Mouse (Mus musculus) midbrain, embryonic 10.5 days (tissue): ENCODE data around the gene Asic1. TPM values are rescaled to one million over a fixed set of nuclear protein-coding genes. Genes with fewer than 3 reads are reported as not detected.
A peak's percentile ranks its signal among the peaks of the same experiment; 100 is the strongest.
"Not testable (repeated sequence)": the region's sequence is repeated elsewhere in the genome, so short reads cannot be mapped to it uniquely, and the experiment has no call there.

ENCODE experiments used
- DNase-seq: peaks from one replicate; pipeline ENCODE4 v3.0.0-alpha.2; 2017; ENCODE audit warnings: low spot score
- H3K27ac ChIP-seq: fragments of 300-500 bp; sonication (generic); replicated peaks from 2 replicates; pipeline ENCODE4 v1.5.1; 2016; ENCODE audit warnings: mild to moderate bottlenecking
- H3K27me3 ChIP-seq: fragments of 300-500 bp; sonication (generic); 2 replicates; pipeline ENCODE4 v1.6.1; 2016; ENCODE audit warnings: low read depth, mild to moderate bottlenecking; ENCODE audit not compliant: poor library complexity, severe bottlenecking
- H3K36me3 ChIP-seq: fragments of 300-500 bp; sonication (generic); 2 replicates; pipeline ENCODE4 v1.6.1; 2016; ENCODE audit warnings: mild to moderate bottlenecking, moderate library complexity
- H3K4me1 ChIP-seq: fragments of 300-500 bp; sonication (generic); 2 replicates; pipeline ENCODE4 v1.6.1; 2016
- H3K4me3 ChIP-seq: fragments of 300-500 bp; sonication (generic); 2 replicates; pipeline ENCODE4 v1.5.1; 2016; ENCODE audit warnings: mild to moderate bottlenecking, moderate library complexity
- H3K9me3 ChIP-seq: fragments of 300-500 bp; sonication (generic); replicated peaks from 2 replicates; pipeline ENCODE4 v1.6.1; 2016; ENCODE audit warnings: mild to moderate bottlenecking
- WGBS: fragments of 180-500 bp; shearing (Covaris S2); methylation state at CpG from one replicate; pipeline ENCODE4 v1.1.7; 2016; 5-methylcytosine and 5-hydroxymethylcytosine counted together
- polyA plus RNA-seq: library from polyadenylated mRNA; unstranded; fragments of >200 nt; fragmentation: Nextera tagmentation; extraction: Ambion mirVana; gene quantifications from 2 replicates; pipeline ENCODE4 v1.2.1, GENCODE M21; 2016

The Asic1 gene
- polyA plus RNA-seq, 1 experiment from 2014 or later = 6.0 TPM

DNA sequence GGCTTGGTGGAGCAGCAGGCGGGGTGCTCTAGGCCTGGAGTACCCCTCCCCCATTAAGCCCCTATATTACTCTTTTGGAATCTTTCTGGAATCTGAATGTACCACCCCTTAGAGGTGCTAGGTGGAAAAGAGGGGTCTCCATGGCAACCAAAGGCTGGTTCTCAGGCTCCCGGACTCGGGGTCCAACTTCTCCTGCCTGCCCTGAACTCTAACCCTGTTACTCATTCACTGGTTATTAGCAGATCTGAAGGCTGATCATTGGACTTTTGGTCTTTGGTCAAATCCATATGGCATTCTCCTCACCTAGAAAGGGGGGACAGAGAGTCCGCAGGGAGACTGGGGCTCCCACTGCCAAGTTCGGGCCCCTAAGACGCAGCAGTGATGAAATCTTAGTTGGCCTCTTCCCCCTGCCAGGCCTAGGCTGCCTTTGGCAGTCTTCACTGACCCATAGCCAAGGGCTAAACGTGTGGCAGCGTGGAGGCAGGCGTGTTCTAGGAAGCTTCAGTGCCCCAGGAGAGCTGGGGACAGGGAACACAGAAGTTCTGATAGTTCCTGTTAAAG lies 48.4 kb downstream of the Asic1 start:
- Histone ChIP-seq H3K4me3 (no peak overlapping the region), H3K4me1 (peaks cover 60% of the 10 kb centered on the region), H3K9me3 (no peaks in the 10 kb centered on the region), H3K36me3 (peaks cover 91% of the 10 kb centered on the region), H3K27me3 (no peaks in the 10 kb centered on the region), H3K27ac (no peak overlapping the region)
- 88% methylated on average over 9 of the region's 9 CpGs for WGBS
- no peak for DNase-seq

DNA sequence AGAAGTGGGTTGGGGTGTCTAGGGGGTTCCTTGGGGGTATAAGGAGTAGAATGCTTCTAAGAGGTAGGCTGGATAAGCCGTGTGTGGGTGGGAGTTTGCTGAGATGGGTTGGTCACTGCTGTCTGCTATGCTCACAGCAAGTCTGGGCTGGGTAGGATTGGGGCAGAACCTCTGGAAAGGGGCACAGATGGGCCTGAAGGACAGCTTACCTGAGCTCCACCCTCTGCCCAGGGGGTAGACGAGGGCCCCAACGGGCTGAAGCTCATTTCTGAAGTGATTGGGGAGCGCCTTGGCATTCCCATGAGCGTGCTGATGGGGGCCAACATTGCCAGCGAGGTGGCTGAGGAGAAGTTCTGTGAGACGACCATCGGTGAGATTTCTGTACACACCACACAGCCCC lies 49.7 kb downstream of the Asic1 start:
- Histone ChIP-seq H3K4me3 (no peak overlapping the region), H3K27ac (no peak overlapping the region; the same call in 1 of the 2 replicates), H3K4me1 (peaks cover 67% of the 10 kb centered on the region), H3K9me3 (no peaks in the 10 kb centered on the region), H3K27me3 (no peaks in the 10 kb centered on the region), H3K36me3 (peaks cover 80% of the 10 kb centered on the region)
- WGBS = 74% methylated on average over 8 of the region's 8 CpGs
- no peak for DNase-seq

DNA sequence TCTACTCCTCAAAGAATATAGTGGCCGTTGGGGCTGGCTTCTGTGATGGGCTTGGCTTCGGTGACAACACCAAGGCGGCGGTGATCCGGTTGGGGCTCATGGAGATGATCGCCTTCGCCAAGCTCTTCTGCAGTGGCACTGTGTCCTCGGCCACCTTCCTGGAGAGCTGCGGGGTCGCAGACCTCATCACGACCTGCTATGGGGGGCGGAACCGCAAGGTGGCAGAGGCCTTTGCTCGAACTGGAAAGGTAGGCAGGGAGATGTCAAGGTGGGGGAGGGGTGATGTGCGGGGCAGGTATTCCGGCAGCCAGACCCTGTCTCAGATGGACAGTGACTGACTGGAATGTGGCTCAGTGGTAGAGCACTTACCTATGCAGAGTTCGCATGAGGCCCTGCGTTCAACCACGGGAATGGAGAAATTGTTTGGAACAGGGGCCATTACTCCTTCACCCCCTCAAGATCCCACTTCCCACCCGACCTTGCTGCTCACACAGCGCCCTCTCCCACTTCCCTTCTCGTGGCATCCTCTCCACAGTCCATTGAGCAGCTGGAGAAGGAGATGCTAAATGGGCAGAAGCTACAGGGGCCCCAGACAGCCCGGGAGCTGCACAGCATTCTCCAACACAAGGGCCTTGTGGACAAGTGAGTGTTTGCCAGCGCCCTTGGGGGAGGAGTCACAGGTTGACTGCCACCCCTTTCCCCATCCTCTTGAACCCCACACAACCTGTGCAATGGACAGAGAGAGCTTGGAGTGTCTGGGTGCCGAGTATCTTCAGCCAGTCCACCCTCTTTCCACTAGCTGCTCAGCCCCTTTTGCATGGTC lies 52.0 kb downstream of the Asic1 start:
- no peak overlapping the region for H3K4me3 ChIP-seq
- H3K9me3 ChIP-seq = no peaks in the 10 kb centered on the region
- H3K4me1 ChIP-seq = peaks cover 70% of the 10 kb centered on the region
- no peak overlapping the region for H3K27ac ChIP-seq
- no peak for DNase-seq
- H3K27me3 ChIP-seq = no peaks in the 10 kb centered on the region
- WGBS = 86% methylated on average over 25 of the region's 25 CpGs
- H3K36me3 ChIP-seq = peaks cover 62% of the 10 kb centered on the region

DNA sequence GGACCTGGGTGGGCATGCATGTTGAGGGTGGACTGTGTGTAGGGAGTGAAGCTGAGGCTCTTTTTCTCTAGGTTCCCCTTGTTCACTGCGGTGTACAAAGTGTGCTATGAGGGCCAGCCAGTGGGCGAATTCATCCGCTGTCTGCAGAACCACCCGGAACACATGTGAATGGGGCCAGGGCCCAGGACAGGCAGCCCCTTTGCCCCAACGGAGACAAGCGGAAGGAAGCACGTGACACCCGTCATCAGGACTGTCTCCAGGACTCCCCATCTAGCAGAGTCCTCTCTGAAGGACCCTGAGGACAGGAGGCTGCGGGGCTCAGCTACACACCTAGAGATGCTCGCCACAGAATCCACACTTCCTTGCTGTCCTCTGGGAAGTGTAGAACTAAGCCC lies 52.9 kb downstream of the Asic1 start:
- H3K9me3 ChIP-seq = no peaks in the 10 kb centered on the region
- 45% methylated on average over 10 of the region's 10 CpGs for WGBS
- peak overlapping the region; percentile 93 for H3K27ac ChIP-seq
- H3K4me3 ChIP-seq = 0 out of 2 replicates have a peak overlapping the region, but pooled peaks have one; percentile 98
- DNase-seq = no peak
- peaks cover 61% of the 10 kb centered on the region for H3K4me1 ChIP-seq
- H3K27me3 ChIP-seq = no peaks in the 10 kb centered on the region
- H3K36me3 ChIP-seq = peaks cover 61% of the 10 kb centered on the region

DNA sequence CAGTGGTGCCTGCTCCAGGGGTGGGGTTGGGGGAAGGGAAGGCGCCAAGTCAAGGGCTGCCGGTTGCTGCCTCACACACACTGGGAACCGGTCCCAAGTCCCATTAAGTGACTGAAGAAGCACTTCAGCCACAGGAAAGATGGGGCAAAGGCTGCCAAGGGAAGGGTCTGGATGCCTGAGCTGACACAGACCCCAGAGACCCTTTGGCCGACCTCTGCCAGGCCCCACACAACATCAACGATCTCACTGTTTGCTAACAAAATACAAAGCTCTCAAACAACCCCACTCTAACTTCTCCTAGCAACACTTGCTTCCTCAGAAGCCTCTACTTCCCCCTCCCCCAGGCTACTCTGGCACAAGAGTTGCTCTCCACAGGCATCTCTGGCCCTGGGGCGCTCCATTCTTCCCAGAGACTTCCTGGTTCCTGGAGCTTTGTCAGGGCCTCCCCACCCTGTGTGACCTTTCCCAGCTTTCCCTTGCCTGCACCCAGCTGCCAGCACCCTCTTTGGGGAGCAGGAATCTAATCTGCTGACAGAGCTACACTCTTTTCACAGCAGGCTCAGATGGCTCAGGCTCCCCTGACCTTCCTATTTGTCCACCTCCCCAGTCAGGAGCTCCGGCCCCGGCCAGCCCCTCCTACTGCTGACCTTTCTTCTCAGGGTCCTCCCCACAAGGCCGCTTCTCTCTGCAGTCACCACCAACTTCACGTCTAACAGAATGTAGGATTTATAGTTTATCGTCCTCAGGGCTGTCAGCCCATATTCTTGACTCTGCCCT lies 53.5 kb downstream of the Asic1 start:
- Histone ChIP-seq H3K36me3 (peaks cover 61% of the 10 kb centered on the region), H3K4me3 (peak overlapping the region; percentile 98)

DNA sequence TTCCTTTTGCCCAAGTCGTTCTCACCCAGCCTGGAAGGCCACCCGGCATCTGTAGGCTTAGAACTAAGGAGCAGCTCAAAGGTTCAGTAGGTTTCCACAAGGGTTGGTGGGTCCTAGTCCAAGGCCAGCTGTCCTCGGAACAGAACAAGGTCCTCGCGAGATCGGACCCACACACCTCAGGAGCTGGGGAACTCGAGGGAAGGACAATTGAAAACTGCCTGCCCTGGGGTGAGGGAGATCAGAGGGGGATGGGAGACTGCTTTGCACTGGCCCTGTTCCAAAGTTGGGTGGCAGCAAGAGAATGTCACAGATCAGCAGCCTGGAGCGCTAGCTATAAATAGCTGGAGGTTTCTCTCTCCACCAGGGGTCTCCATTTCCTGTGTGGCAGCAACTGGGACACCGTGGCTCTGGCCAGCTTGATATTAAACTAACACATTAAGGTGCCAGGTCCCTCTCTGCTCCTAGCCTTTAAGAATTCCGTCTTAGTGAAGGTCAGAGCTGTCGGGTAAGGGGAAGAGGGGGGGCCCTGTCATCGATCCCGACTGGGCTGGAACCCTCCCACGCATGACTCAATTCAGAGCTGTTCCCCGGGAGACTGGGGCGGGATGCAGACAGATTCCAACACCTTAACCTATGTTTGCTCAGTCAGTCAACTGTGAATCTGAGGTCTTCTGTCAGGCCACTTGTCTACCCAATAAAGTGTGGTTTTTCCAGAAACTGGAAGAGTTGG lies 54.3 kb downstream of the Asic1 start:
- Histone ChIP-seq H3K27ac (peak overlapping the region; percentile 93), H3K9me3 (no peaks in the 10 kb centered on the region; the same call in 1 of the 2 replicates), H3K36me3 (peaks cover 61% of the 10 kb centered on the region), H3K27me3 (no peaks in the 10 kb centered on the region), H3K4me3 (peak overlapping the region; percentile 98), H3K4me1 (peaks cover 54% of the 10 kb centered on the region)
- DNase-seq = peak; percentile 61
- 10% methylated on average over 16 of the region's 16 CpGs for WGBS

More for the DNA sequence above, 53.5 kb downstream of the Asic1 start:
- WGBS = 10% methylated on average over 11 of the region's 11 CpGs
- Histone ChIP-seq H3K27ac (peak overlapping the region; percentile 93), H3K9me3 (no peaks in the 10 kb centered on the region; the same call in 1 of the 2 replicates), H3K4me1 (peaks cover 55% of the 10 kb centered on the region), H3K27me3 (no peaks in the 10 kb centered on the region)
- DNase-seq = peak; percentile 49

DNA sequence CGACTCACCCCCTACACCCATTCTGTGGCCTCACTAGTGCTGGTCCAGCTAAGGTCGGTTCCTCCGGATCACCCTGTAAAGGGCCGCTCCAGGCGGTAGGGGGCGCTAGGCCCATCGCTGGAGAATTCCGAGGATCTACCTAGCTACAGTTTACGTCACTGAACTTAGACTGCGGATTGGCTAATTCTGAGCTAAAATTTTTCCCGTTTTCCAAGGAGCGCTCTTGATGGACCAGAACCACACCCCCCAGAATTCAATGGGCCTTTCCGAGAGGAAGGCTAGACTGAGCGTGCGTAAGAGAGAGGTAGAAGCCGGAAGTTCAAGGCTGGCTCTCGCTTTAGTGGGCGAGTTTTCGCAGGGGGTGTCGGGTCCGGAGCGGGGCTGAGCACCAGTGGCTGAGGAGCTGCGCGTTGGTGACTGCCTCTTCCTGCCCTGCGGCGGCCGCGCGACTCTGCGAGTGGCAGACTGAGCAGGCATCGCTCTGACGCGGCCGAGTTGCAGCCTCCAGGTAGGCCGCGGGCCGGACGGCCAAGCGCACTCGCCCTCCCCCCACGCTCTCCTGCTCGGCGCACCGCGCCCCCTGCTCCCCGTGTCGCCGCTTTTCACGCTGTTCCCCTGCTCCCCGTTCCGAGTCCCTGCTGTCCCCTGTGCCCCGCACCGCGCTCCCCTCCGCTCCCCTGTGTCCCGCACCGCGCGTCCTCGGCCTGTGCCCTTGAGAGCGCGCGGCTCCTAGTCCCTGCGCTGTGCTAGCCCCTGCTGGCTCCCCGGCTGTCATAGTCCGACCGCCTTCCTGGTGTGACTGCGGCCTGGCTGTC lies 55.4 kb downstream of the Asic1 start, which contains the start of gene Cox14:
Gene Cox14, plus strand, starts transcription at position 278 of the 815 bp plus-strand sequence.
- under 1% methylated on average over 68 of the region's 68 CpGs for WGBS
- Histone ChIP-seq H3K27ac (peak within 1 kb of the TSS; percentile 93), H3K9me3 (no peaks in the 10 kb centered on the region; the same call in 1 of the 2 replicates), H3K4me3 (peak within 1 kb of the TSS; percentile 98), H3K4me1 (peaks cover 47% of the 10 kb centered on the region), H3K36me3 (peaks cover 62% of the 10 kb centered on the region), H3K27me3 (no peaks in the 10 kb centered on the region)
- peak; percentile 95 for DNase-seq

DNA sequence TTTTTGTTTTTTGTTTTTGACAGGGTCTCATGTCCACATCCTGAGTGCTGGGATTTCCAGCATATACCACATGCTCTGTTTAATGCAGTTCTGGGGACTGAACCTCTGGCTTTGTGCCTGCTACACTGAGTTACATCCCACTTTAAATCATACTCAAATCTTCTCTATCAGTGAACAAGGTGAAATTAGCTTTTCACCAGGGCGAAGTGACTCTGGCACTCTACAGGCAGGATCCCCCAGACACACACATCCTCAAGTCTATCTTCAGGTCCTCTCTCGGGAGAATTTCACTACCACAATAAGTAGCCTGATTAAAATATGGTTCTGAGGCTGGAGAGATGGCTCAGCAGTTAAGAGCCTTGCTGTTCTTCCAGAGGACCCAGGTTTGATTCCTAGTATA lies 56.4 kb downstream of the Asic1 start:
- Histone ChIP-seq H3K27ac (no peak overlapping the region), H3K4me3 (peak overlapping the region; percentile 98), H3K27me3 (no peaks in the 10 kb centered on the region), H3K4me1 (peaks cover 43% of the 10 kb centered on the region), H3K9me3 (no peaks in the 10 kb centered on the region; the same call in 1 of the 2 replicates), H3K36me3 (peaks cover 59% of the 10 kb centered on the region)
- 81% methylated on average over 2 of the region's 2 CpGs for WGBS
- no peak for DNase-seq

DNA sequence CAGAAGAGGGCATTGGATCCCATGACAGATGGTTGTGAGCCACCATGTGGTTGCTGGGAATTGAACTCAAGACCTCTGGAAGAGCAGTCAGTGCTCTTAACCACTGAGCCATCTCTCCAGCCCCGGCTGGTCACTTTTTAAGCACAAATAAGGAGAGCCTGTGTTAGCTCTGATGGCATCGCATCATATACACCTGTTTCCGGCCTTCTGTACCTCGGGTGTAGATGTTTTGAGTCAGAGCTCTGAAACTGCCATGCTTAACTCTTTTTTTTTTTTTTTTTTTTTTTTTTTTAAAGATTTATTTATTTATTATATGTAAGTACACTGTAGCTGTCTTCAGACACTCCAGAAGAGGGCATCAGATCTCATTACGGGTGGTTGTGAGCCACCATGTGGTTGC lies 56.9 kb downstream of the Asic1 start:
- H3K9me3 ChIP-seq, H3K27me3 ChIP-seq, H3K4me3 ChIP-seq, DNase-seq, H3K27ac ChIP-seq: not testable (repeated sequence)
- Histone ChIP-seq H3K4me1 (peaks cover 40% of the 10 kb centered on the region), H3K36me3 (peaks cover 59% of the 10 kb centered on the region)
- 85% methylated on average over 5 of the region's 5 CpGs for WGBS

DNA sequence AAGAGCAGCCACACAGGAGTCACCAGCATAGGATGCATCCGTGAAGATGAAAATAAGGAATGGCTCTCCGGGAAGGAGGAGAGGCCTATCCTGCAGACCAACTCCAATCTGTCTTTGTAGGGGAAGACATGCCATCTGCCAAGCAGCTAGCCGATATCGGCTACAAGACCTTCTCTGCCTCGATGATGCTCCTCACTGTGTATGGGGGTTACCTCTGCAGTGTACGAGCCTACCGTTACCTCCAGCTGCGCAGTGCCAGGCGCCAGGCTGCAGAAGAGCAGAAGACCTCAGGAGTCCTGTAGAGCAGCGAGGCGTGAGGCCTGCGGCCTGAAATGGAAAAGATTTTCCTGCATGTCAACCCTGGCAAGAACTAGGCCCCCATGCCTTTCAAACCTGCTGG lies 57.4 kb downstream of the Asic1 start:
- peaks cover 36% of the 10 kb centered on the region for H3K4me1 ChIP-seq
- DNase-seq = no peak
- no peak overlapping the region for H3K4me3 ChIP-seq
- no peak overlapping the region for H3K27ac ChIP-seq
- H3K9me3 ChIP-seq = no peaks in the 10 kb centered on the region; the same call in 1 of the 2 replicates
- peaks cover 59% of the 10 kb centered on the region for H3K36me3 ChIP-seq
- 96% methylated on average over 12 of the region's 12 CpGs for WGBS
- H3K27me3 ChIP-seq = no peaks in the 10 kb centered on the region

DNA sequence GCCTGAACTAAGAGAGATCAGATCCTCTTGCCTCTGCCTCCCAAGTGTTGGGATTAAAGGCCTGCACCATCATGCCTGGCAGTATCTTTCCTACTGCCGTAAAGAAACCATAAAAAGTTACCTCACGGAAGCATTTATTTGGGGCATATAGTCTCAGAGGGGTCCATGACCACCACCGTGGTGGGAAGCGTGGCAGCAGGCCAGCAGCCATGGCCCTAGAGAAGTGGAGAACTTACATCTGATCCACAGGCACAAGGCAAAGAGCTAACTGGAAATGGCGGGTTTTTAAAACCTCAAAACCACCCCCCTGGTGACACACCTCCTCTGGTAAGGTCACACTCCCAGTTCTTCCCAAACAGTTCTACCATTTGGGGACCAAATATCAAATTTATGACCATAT lies 58.0 kb downstream of the Asic1 start:
- WGBS = 96% methylated on average over 5 of the region's 5 CpGs
- no peaks in the 10 kb centered on the region; the same call in 1 of the 2 replicates for H3K9me3 ChIP-seq
- H3K36me3 ChIP-seq = peaks cover 62% of the 10 kb centered on the region
- no peaks in the 10 kb centered on the region for H3K27me3 ChIP-seq
- H3K27ac ChIP-seq = no peak overlapping the region
- peaks cover 29% of the 10 kb centered on the region for H3K4me1 ChIP-seq
- H3K4me3 ChIP-seq = no peak overlapping the region
- DNase-seq = no peak
